Mouse (Mus musculus) embryo, embryonic 11.5 days (tissue): Measurements from ENCODE around the gene Gm20388.

ENCODE experiments used
- DNase-seq: peaks from one replicate; pipeline ENCODE4 v3.0.0-alpha.2; 2012; ENCODE audit warnings: low read depth, low spot score

The Gm20388 gene

GRCm38 (mm10) chr8:122924091-122924490, 3013.4 kb downstream of the Gm20388 start:
- no peak for DNase-seq

- no peak for DNase-seq
These were observed 3015.5 kb downstream of the Gm20388 start for GRCm38 (mm10) chr8:122925939-122926722.

- no peak for DNase-seq
These were observed 3016.1 kb downstream of the Gm20388 start for GRCm38 (mm10) chr8:122926782-122927181.

GRCm38 (mm10) chr8:122927841-122928240, 3017.2 kb downstream of the Gm20388 start:
- DNase-seq, result no peak

- no peak for DNase-seq
These were observed 3018.1 kb downstream of the Gm20388 start for GRCm38 (mm10) chr8:122928631-122929224.

GRCm38 (mm10) chr8:122931834-122932560, 3021.4 kb downstream of the Gm20388 start:
- no peak for DNase-seq

GRCm38 (mm10) chr8:122932561-122932959, 3021.9 kb downstream of the Gm20388 start:
- DNase-seq, result no peak

GRCm38 (mm10) chr8:122933973-122934372, 3023.3 kb downstream of the Gm20388 start:
- DNase-seq, result no peak

GRCm38 (mm10) chr8:122935118-122935517, 3024.5 kb downstream of the Gm20388 start:
- no peak for DNase-seq

GRCm38 (mm10) chr8:122935912-122936311, 3025.3 kb downstream of the Gm20388 start:
- no peak for DNase-seq

GRCm38 (mm10) chr8:122937545-122938053, 3027.0 kb downstream of the Gm20388 start:
- no peak for DNase-seq

- DNase-seq, result no peak
These were observed 3027.5 kb downstream of the Gm20388 start for GRCm38 (mm10) chr8:122938170-122938569.

- no peak for DNase-seq
These were observed 3027.9 kb downstream of the Gm20388 start for GRCm38 (mm10) chr8:122938591-122938990.

- no peak for DNase-seq
These were observed 3032.4 kb downstream of the Gm20388 start for GRCm38 (mm10) chr8:122942803-122943713.

GRCm38 (mm10) chr8:122945775-122946174, 3035.1 kb downstream of the Gm20388 start:
- no peak for DNase-seq

- DNase-seq, result no peak
These were observed 3039.1 kb downstream of the Gm20388 start for GRCm38 (mm10) chr8:122949701-122950100.

- no peak for DNase-seq
These were observed 3040.8 kb downstream of the Gm20388 start for GRCm38 (mm10) chr8:122951456-122951855.

GRCm38 (mm10) chr8:122953028-122953427, 3042.4 kb downstream of the Gm20388 start:
- no peak for DNase-seq

GRCm38 (mm10) chr8:122954090-122954799, 3043.6 kb downstream of the Gm20388 start:
- no peak for DNase-seq

- no peak for DNase-seq
These were observed 3044.6 kb downstream of the Gm20388 start for GRCm38 (mm10) chr8:122955195-122955594.

- no peak for DNase-seq
These were observed 3045.4 kb downstream of the Gm20388 start for GRCm38 (mm10) chr8:122955997-122956396.
